Mouse (Mus musculus) liver, adult 2 months (tissue): Measurements from ENCODE around the gene Rer1.

Experiments
- CTCF ChIP-seq: fragments of 200-500 bp; IDR thresholded peaks from 2 replicates; pipeline ENCODE4 v1.5.1; 2011; ENCODE audit warnings: low read depth, low read length, control low read depth
- POLR2A ChIP-seq: fragments of 200-500 bp; IDR thresholded peaks from 2 replicates; pipeline ENCODE4 v1.6.1; 2011; ENCODE audit warnings: low read length, control low read depth; ENCODE audit not compliant: insufficient read depth; ENCODE audit errors: extremely low read depth

GRCm38 (mm10) chr4:155121915-155122443 lies 35.8 kb upstream of the Rer1 start:
- TF ChIP-seq CTCF, result no peak
- TF ChIP-seq POLR2A, result no peak
